Mouse (Mus musculus) liver, embryonic 14.5 days (tissue): ENCODE measurements around the gene Zfyve27.

ENCODE experiments used
- CTCF ChIP-seq: IDR thresholded peaks from 2 replicates; pipeline ENCODE4 v1.5.1; 2016; ENCODE audit warnings: antibody characterized with exemption, low read depth, control low read depth
- EP300 ChIP-seq: IDR thresholded peaks from 2 replicates; pipeline ENCODE4 v1.6.1; 2016; ENCODE audit warnings: antibody characterized with exemption, low read depth

DNA sequence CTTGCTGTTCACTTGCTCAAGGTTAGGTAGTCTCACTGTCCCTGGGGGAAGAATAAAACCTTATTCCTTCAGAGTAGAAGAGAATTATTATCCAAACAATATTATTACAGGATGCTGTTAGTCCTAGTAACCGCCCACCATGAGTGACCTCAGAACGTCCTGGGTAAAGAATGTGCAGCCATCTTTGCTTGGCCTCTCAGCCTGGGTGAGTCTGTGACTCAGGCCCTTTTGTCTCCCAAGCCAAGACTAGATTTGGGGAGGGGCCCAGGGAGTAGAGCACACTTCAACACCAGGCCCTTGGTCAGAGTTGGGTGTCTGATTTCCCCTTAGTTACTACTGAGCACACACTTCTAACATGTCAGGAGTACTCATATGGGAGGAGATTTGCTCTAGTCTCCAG lies 50.9 kb downstream of the Zfyve27 start:
- TF ChIP-seq CTCF: no peak
- TF ChIP-seq EP300: no peak
